Mouse (Mus musculus) testis, adult 2 months (tissue): ENCODE measurements around the gene Mrpl19.

Experiments used
- CTCF ChIP-seq: fragments of 200-500 bp; IDR thresholded peaks from 2 replicates; pipeline ENCODE4 v1.5.1; 2012; ENCODE audit warnings: low read depth, mild to moderate bottlenecking, inconsistent platforms, low read length, moderate library complexity; ENCODE audit not compliant: control insufficient read depth, insufficient read depth, insufficient replicate concordance
- POLR2A ChIP-seq: fragments of 200-500 bp; IDR thresholded peaks from 2 replicates; pipeline ENCODE4 v1.6.1; 2012; ENCODE audit warnings: low read depth, mild to moderate bottlenecking, inconsistent platforms, low read length, moderate library complexity; ENCODE audit not compliant: control insufficient read depth

- peak; percentile 67; the same call in 1 of the 2 replicates for TF ChIP-seq CTCF
- TF ChIP-seq POLR2A: no peak
These were observed 21.3 kb upstream of the Mrpl19 start for GRCm38 (mm10) chr6:81987010-81987409.
